Mouse (Mus musculus): ENCODE data around the gene Rsbn1.

GRCm38 (mm10) chr3:104006896-104007466, 93.1 kb downstream of the Rsbn1 start:
- TF ChIP-seq POLR2A (IDR thresholded peaks at IDR 0.05; ENCODE audit: low read depth, low read length), result no peak
- no peak for TF ChIP-seq CTCF (IDR thresholded peaks at IDR 0.05; ENCODE audit: borderline replicate concordance, insufficient read depth, low read length)

Data from embryonic fibroblast, embryonic 13.5 days (primary cell).